Mouse (Mus musculus) ES-CJ7 (cell line): Measurements from ENCODE around the gene Hcar1.

ENCODE experiments used
- DNase-seq: peaks from one replicate; pipeline ENCODE4 v3.0.0; 2011; ENCODE audit warnings: low read depth, low spot score

Gene Hcar1

DNA sequence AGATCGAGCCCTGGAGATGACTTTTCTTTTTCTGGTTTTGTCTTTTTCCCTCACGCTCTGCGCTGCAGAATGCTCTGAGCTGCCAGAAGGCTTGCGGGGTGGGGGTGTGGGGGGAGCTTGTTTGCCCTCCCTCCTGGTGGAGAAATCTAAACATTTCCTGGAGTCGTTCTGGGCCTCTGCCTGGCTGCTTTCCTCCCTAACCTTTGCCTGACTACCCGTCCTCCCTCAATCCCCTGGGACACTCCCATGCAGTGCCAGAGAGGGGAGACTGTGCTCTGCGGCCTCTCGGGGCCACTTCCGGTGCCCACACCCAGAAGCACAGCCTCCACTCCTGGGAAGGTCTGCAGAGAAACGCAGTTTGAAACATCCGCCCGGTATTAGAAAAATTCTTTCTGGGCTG lies at the start of gene Hcar1:
Gene Hcar1, minus strand, starts transcription at position 93 of the 400 bp plus-strand sequence.
- no peak for DNase-seq

GRCm38 (mm10) chr5:123927118-123927517 lies 47.3 kb upstream of the Hcar1 start, which contains the start of gene Gm43518:
Gene Gm43518, plus strand, starts transcription at chr5:123927418.
- no peak for DNase-seq

DNA sequence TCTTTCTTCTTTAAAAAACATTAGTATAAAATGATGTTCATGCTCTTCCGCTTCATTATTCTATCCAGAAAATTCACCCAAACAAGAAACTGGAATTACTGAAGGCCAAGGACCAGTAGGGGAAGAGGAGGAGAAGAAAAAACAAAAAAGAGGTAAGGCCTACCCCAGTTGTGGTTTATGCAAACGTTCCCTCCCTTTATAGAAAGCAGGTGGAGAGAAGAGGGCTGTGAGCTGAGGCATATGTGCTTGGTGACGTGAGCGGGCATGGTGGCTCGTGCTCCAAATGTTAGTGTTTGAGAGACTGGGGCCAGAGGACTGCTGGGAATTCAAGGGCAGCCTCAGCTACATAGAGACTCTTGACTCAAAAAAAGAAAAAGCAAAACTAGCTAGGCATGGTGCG lies 42.3 kb upstream of the Hcar1 start:
- no peak for DNase-seq

GRCm38 (mm10) chr5:123914852-123915251 lies 35.0 kb upstream of the Hcar1 start:
- no peak for DNase-seq

DNA sequence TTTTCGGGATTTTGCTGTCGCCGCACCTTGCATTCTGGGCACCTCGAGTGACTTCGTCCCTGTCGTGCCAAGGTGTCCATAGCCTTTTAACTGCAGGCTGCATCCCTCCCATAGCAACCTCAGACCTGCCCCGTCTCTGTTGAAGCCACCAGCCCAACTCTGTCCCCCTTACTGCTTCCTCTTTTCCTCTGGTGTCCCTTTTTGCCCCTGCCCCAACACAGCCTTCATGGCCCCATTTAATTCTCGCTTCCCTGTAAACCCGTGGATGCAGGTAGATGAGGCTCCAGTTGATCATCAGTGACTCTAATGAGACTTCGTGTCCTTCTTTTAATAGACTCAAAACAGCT lies 27.8 kb upstream of the Hcar1 start:
- DNase-seq = no peak

GRCm38 (mm10) chr5:123906976-123907630 lies 27.3 kb upstream of the Hcar1 start, which contains the start of gene Denr:
Gene Denr, plus strand, starts transcription at chr5:123907175.
- peak; percentile 96 for DNase-seq

GRCm38 (mm10) chr5:123906146-123906975 lies 26.5 kb upstream of the Hcar1 start:
- no peak for DNase-seq

DNA sequence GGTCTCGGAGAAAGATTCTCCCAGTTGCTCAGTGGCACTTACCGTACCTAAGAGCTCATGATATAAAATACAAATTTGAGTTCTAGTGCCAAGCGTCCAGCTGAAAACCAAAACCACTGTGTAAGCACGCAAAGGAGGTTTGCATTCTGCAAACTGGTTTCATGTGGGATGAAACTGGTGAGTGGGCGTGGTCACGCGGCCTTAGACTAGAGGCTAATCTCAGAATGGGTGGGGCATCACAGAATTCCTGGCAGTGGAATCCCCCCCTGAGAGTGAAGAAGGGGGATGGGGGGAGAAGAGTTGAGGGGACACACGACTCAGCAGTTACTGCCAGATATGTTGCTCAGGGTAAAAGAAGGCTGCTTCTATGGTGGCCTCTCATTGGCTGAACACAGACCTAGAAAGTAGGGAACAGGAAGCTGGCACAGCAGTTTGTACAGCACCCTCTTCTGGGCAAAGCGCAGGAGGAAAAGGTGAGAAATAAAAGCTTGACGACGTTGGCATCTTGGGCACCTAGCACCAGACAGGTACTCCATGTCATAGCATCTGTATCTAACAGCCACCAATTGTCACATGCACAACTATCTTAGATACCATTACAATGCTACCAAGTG lies 24.3 kb upstream of the Hcar1 start:
- DNase-seq = peak; percentile 45

DNA sequence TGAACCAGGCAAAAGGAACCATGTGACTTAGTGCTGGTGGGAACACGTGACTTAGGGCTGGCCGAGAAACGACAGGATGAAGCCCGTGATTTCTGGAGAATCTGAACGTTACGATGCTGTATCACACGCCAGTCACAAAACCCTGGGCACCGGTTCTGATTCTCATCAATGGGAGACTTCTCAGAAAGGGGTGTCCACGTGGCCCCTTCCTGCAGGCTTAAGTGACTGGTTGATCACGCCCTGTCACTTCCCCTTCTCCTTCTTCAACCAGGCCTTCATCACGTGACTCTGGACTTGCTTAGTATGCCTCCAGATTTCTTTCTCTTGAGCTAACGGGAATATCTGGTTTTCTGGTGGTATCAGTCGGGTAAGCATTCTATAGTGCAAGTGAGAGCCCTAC lies 17.5 kb upstream of the Hcar1 start:
- DNase-seq = no peak

DNA sequence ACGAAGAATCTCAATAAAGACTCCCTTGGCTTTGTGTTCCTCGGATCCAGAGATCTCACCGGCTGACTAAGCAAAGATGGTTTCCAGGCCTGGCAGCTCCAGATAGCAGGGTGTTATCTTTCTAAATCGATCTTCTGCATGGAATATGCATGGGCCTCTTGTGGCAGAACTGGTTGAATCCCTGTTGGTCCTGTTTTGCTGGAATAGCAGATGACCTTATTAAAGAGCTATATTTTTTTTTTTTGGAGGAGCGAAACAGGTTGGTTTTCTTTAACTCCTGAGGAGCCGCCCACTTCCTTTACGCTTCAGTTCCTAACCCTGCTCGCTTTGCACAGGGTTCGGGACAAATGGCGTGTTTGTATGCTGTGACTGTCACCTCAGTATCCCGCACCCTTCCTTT lies 16.6 kb upstream of the Hcar1 start:
- no peak for DNase-seq

GRCm38 (mm10) chr5:123893520-123893919 lies 13.7 kb upstream of the Hcar1 start:
- DNase-seq = no peak

DNA sequence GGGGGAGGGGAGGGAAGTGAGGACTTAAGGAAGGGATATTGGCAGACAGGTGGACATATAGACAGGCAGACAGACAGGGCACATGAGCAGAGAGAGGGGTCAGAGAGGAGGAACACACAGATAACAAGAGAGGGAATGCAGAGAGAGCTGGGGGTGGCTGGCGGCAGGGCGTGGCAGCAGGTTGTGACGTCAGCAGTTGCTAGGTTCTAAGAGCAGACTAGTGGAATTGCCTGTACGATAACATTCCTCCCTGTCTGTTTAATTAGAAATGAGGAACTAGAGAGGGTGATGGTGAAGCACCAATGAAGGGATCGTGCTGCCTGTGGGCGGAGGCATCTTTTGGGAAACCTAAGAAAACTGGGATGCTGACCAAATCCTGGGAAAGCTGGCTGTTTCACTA lies 11.8 kb upstream of the Hcar1 start:
- peak; percentile 51 for DNase-seq

- DNase-seq = no peak
Measured at GRCm38 (mm10) chr5:123890987-123891386, 11.2 kb upstream of the Hcar1 start.

- DNase-seq = no peak
Measured at GRCm38 (mm10) chr5:123890312-123890711, 10.5 kb upstream of the Hcar1 start.

DNA sequence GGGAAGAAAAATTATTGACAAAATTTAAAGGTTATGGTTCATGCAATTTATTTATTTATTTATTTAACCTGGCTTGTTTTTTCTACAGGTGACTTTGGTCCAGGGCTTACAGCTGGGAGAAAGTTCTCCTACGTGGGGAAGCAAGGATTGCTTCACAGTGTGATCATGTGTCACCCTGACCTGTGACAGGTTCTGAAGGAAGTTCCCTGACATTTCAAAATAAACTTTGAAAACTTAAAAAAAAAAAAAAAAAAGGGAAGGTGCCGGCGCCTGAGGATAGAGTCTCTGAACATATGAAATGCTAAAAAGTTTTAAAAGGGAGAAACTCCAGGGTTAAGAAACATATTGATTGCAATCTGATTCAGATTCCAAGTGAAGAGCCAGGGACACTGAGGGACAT lies 6.5 kb upstream of the Hcar1 start:
- DNase-seq = no peak

DNA sequence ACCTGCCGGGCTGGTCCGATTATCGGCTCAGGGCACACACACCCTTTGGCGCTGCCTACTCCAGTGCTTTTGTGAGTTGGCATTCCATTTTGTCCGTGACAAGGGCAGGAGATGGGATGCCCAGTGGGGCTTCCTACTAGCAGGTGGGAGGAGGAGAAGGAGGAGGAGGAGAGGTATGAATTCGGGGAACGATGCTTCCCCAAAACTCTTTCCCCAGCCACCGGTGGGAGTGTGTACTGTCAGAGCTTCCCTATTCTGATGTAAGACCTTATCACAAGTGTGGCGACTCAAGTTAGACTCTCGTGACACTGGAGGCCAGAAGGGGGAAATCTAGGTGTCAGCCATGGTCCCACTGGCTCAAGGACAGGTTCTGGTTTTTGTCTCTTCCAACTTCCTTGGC lies 4.5 kb upstream of the Hcar1 start:
- DNase-seq = no peak

DNA sequence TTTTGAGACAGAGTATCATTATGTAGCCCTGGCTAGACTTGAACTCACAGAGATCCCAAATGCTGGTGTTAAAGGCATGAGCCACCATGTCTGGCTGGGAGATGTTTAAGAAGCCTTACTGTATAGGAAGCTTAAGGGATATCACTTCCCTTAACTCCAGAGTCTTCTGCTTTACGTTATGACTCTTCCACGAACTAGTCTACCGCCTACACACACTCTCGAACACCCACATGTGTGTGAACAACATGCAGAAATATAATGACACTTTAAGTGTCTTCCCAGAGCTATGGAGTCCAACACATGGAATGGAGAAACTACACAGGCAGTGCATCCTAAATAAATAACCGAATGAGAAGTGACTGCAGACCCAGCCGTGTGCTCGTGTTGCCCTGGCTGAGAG lies 4.1 kb upstream of the Hcar1 start:
- no peak for DNase-seq

DNA sequence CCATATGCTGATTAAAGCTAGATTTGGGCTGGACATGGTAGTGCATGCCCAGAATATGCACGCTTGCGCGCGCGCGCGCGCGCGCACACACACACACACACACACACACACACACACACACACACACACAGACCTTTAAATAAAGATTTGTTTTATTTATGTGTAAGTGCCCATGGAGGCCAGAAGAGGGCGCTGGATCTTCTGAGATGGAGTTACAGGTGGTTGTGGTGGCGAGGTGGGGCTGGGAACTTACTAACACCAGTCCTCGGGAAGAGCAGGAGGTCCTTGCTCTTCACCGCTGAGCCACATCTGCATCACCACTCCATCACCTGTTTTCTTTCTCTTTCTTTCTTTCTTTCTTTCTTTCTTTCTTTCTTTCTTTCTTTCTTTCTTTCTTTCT lies 958 bp upstream of the Hcar1 start:
- DNase-seq = peak; percentile 66

DNA sequence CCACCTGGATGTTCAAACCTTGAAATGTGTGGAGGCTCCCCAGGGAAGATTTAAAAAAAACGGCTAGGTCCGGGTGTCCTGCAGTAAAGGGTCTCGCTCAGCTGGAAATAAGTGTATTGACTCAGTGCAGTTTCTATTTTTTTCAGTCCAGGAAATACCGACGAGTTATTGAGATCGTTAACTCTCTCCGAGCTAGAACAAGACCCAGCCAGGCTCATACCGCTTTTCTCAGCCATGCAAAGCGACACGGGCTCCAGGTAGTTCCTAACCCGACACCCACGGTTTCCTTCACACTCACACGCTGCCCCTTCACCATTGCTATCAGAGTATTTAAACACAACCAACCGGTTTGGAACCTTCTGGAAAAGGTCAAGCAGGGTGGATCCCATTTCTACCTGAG lies 1.8 kb downstream of the Hcar1 start:
- no peak for DNase-seq

GRCm38 (mm10) chr5:123874177-123874576 lies 5.6 kb downstream of the Hcar1 start:
- DNase-seq = no peak

- no peak for DNase-seq
Measured at GRCm38 (mm10) chr5:123869615-123870014, 10.2 kb downstream of the Hcar1 start.

DNA sequence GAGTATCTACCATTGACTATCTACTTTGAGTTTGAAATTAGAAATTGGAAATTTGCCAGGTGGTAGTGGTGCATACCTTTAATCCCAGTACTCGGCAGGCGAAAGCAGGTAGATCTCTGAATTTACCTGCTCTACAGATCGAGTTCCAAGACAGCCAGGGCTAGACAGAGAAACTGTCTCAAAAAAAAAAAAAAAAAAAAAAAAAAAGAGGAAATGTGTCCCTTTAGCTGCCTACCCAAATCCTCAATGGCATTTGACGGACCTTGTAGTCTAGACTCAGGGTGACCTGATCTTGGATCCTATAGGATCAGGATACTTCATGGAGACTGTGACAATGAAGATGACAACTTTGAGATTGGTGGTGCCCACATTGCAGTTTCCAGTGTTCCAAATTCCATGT lies 13.4 kb downstream of the Hcar1 start:
- no peak for DNase-seq

- no peak for DNase-seq
Measured at GRCm38 (mm10) chr5:123865365-123865764, 14.5 kb downstream of the Hcar1 start, which contains the start of gene Hcar2. Gene Hcar2, minus strand, starts transcription at chr5:123865499.
